Mouse (Mus musculus) forebrain, embryonic 13.5 days (tissue): Measurements from ENCODE around the gene Oas1a. TPM values are rescaled to one million over a fixed set of nuclear protein-coding genes. Genes with fewer than 3 reads are reported as not detected.

Source experiments
- ATAC-seq: fragments of 200-750 bp; cut with Nextera tagmentation; 2 replicates; pipeline ENCODE4 v1.8.0; 2017
- H3K27ac ChIP-seq: fragments of 300-500 bp; sonication (generic); 2 replicates; pipeline ENCODE4 v1.5.1; 2015; ENCODE audit warnings: inconsistent platforms, mild to moderate bottlenecking, moderate library complexity
- H3K27me3 ChIP-seq: fragments of 300-500 bp; sonication (generic); 2 replicates; pipeline ENCODE4 v1.6.1; 2015; ENCODE audit warnings: mild to moderate bottlenecking, inconsistent platforms
- H3K36me3 ChIP-seq: fragments of 300-500 bp; sonication (generic); 2 replicates; pipeline ENCODE4 v1.6.1; 2015; ENCODE audit warnings: mild to moderate bottlenecking, inconsistent platforms; ENCODE audit not compliant: poor library complexity, severe bottlenecking
- H3K4me1 ChIP-seq: fragments of 300-500 bp; sonication (generic); 2 replicates; pipeline ENCODE4 v1.6.1; 2015; ENCODE audit warnings: inconsistent platforms
- H3K4me2 ChIP-seq: fragments of 300-500 bp; sonication (generic); 2 replicates; pipeline ENCODE4 v1.6.1; 2015; ENCODE audit warnings: inconsistent platforms, mild to moderate bottlenecking, moderate library complexity
- H3K4me3 ChIP-seq: fragments of 300-500 bp; sonication (generic); 2 replicates; pipeline ENCODE4 v1.5.1; 2015; ENCODE audit warnings: mild to moderate bottlenecking, inconsistent platforms
- H3K9ac ChIP-seq: fragments of 300-500 bp; sonication (generic); 2 replicates; pipeline ENCODE4 v1.6.1; 2015; ENCODE audit warnings: mild to moderate bottlenecking, inconsistent platforms
- H3K9me3 ChIP-seq: fragments of 300-500 bp; sonication (generic); replicated peaks from 2 replicates; pipeline ENCODE4 v1.6.1; 2016; ENCODE audit warnings: inconsistent platforms
- WGBS: fragments of 180-500 bp; shearing (Covaris S2); methylation state at CpG from one replicate; pipeline ENCODE4 v1.1.7; 2015; 5-methylcytosine and 5-hydroxymethylcytosine counted together
- microRNA-seq: library from miRNA; unstranded; fragments of <30 nt; microRNA quantifications from one replicate; pipeline ENCODE4, GENCODE M21; 2016
- polyA plus RNA-seq: library from polyadenylated mRNA; unstranded; fragments of >200 nt; fragmentation: Nextera tagmentation; extraction: Ambion mirVana; gene quantifications from 2 replicates; pipeline ENCODE4 v1.2.1, GENCODE M21; 2015

Oas1a gene
- polyA plus RNA-seq, 1 experiment from 2014 or later, result 0.53 TPM

DNA sequence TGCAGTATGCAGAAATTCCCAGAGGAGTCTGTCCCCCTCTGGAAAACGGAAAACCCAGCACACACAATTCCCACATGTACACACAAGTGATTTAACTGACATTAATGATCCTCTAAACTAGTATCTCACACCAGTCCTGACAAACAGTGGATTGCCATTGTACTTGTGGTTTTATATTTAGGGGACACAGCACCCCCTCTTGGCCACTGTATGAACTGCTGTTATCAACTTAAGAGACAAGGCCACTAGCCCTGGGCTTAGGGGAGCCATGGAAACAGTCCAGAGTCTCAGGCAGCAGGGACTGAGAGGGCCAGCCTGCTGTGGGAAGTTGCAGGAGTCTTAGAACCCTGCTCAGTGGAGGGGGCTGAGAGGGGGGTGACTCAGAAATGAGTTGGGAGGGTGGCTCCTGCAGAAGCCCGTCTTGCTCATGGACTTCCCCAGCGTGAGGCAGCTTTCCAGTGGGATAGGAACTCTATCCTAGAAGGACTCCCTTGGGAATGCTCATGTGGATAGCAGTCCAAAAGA, 41.9 kb downstream of the Oas1a start:
- 63% methylated on average over 3 of the region's 3 CpGs for WGBS
- H3K4me3 ChIP-seq, result no peak overlapping the region
- 0 out of 2 replicates have a peak, but pooled peaks cover 5% of the 10 kb centered on the region for H3K9me3 ChIP-seq
- no peak for ATAC-seq
- H3K4me1 ChIP-seq, result no peaks in the 10 kb centered on the region
- no peak overlapping the region for H3K4me2 ChIP-seq
- H3K9ac ChIP-seq, result no peak overlapping the region
- no peak overlapping the region for H3K27ac ChIP-seq
- no peaks in the 10 kb centered on the region for H3K27me3 ChIP-seq
- no peaks in the 10 kb centered on the region for H3K36me3 ChIP-seq

DNA sequence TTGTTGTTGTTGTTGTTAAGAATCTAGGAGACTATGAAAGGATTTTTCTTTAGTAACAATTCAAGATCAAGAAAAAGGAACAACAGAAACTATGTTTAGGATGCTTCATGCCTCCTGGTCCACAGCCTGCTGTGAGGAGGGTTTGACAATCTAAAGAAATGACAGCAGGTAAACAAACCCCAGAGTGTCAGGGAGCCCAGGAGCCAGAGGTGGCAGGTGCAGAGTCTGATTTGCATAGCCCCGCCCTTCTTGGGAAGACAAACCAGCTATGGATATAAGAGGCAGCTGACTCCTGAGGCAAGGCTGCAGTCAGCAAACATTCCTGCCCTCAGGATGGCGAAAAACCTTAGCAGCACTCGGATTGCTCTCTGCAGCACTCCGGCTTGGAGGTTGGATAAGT, 46.2 kb downstream of the Oas1a start, which contains the start of gene Oas1h:
Oas1h (plus strand) TSS at position 301 of the 400 bp plus-strand sequence.
- Histone ChIP-seq H3K9ac (no peak within 1 kb of the TSS), H3K27me3 (no peaks in the 10 kb centered on the region), H3K36me3 (no peaks in the 10 kb centered on the region), H3K4me3 (no peak within 1 kb of the TSS), H3K9me3 (no peaks in the 10 kb centered on the region), H3K4me2 (no peak within 1 kb of the TSS), H3K4me1 (no peaks in the 10 kb centered on the region), H3K27ac (no peak within 1 kb of the TSS)
- WGBS, result 54% methylated on average over 4 of the region's 4 CpGs
- no peak for ATAC-seq

DNA sequence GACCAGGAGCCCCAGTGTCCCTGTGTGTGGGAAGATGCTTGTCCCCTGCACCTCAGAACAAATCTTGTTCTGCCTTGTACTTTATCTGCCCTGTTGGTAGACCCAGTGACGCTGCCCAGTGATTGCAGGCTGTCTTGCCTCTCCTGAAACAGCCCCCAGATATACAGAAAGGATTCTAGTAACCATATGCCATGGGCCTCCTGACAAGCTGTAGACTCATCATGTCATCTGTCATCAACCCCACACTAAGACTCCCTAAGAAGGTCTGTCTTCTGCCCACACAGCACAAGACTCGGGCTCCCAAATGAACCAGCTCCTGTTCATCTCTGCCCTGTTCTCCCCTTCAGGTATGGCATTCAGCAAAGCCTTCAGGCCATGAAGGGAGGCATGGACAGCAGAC, 48.1 kb downstream of the Oas1a start:
- H3K9ac ChIP-seq, result no peak overlapping the region
- no peak overlapping the region for H3K27ac ChIP-seq
- H3K4me1 ChIP-seq, result no peaks in the 10 kb centered on the region
- no peak for ATAC-seq
- H3K4me3 ChIP-seq, result no peak overlapping the region
- WGBS, result 85% methylated on average over 2 of the region's 2 CpGs
- no peaks in the 10 kb centered on the region for H3K36me3 ChIP-seq
- H3K4me2 ChIP-seq, result no peak overlapping the region
- H3K27me3 ChIP-seq, result no peaks in the 10 kb centered on the region
- peaks cover 6% of the 10 kb centered on the region for H3K9me3 ChIP-seq

DNA sequence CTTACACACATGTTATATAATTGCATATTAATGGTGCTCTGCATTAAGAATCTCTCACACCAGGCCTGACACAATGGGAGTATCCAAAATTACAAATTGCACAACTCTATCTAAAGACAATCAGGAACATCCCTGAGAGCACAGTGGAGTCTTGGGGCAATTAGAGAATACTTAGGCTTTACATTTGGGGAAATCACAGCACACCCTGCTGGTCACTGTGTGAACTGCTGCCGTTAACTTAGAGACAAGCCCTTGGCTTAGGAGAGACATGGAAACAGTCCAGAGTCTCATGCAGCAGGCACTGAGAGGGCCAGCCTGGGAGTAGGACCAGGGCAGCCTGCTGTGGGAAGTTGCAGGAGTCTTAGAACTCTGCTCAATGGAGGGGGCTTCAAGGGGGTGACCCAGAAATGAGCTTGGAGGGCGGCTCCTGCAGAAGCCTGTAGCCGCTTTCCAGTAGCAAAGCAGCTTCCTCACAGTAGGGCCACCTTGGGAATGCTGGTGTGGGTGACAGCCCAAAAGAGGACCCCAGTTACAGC, 57.7 kb downstream of the Oas1a start:
- no peak overlapping the region for H3K4me3 ChIP-seq
- 61% methylated on average over 3 of the region's 3 CpGs for WGBS
- no peaks in the 10 kb centered on the region for H3K4me1 ChIP-seq
- no peak overlapping the region for H3K4me2 ChIP-seq
- no peak for ATAC-seq
- H3K9me3 ChIP-seq, result peaks cover 13% of the 10 kb centered on the region
- H3K9ac ChIP-seq, result no peak overlapping the region
- H3K27ac ChIP-seq, result no peak overlapping the region
- no peaks in the 10 kb centered on the region for H3K36me3 ChIP-seq
- H3K27me3 ChIP-seq, result no peaks in the 10 kb centered on the region

DNA sequence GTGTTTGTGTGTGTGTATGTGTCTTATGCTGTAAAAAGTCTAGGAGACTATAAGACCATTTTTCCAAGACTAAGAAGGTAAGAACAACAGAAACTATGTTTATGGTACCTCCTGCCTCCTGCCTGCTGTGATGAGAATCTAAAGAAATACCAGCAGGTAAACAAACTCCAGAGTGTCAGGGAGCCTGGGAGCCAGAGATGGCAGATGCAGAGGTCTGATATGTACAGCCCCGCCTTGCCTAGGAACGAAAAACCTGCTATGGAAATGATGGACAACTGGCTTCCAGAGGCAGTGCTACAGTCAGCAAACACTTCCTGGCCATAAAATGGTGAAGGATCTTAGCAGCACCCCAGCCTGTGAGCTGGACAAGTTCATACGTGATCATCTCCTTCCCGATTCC, 60.3 kb downstream of the Oas1a start, which contains the start of gene Oas1f:
Oas1f (plus strand) TSS at position 301 of the 400 bp plus-strand sequence.
- Histone ChIP-seq H3K9me3 (no peaks in the 10 kb centered on the region), H3K9ac (no peak within 1 kb of the TSS), H3K4me1 (no peaks in the 10 kb centered on the region), H3K4me2 (no peak within 1 kb of the TSS), H3K36me3 (no peaks in the 10 kb centered on the region), H3K27me3 (no peaks in the 10 kb centered on the region), H3K4me3 (no peak within 1 kb of the TSS), H3K27ac (no peak within 1 kb of the TSS)
- 87% methylated on average over 4 of the region's 4 CpGs for WGBS
- no peak for ATAC-seq

Small RNA genes lying within 50 kb of the gene (microRNA-seq; reads per million reads assigned to microRNA genes)
- not detected for gene Gm22907

Other genes starting within 250 kb of the Oas1a start
- 17.9 and 18.1 TPM in 2 replicates for gene Dtx1, start 195.6 kb downstream of the Oas1a start, polyA plus RNA-seq
- 0.09 TPM in 1 of 2 replicates, not detected in the other for gene Oas2, start 157.7 kb downstream of the Oas1a start, polyA plus RNA-seq
- gene Oas3, start 129.9 kb downstream of the Oas1a start, polyA plus RNA-seq, result 0.11 and 0.17 TPM in 2 replicates
- gene Oas1e, start 112.0 kb downstream of the Oas1a start, polyA plus RNA-seq, result not detected in 2 replicates
- gene Oas1c, start 95.0 kb downstream of the Oas1a start, polyA plus RNA-seq, result 0.26 and 0.60 TPM in 2 replicates
- gene Oas1f, start 60.2 kb downstream of the Oas1a start, polyA plus RNA-seq, result not detected in 2 replicates
- not detected in 2 replicates for gene Oas1h, start 46.1 kb downstream of the Oas1a start, polyA plus RNA-seq
- gene Oas1g, start 19.9 kb downstream of the Oas1a start, polyA plus RNA-seq, result 0.12 TPM in 1 of 2 replicates, not detected in the other
- gene Oas1d, start 7.0 kb upstream of the Oas1a start, polyA plus RNA-seq, result not detected in 2 replicates
- 7.7 and 8.9 TPM in 2 replicates for gene Rph3a, start 102.6 kb upstream of the Oas1a start, polyA plus RNA-seq